Mouse (Mus musculus): Measurements from ENCODE around the gene Gm3285. TPM values are rescaled to one million over a fixed set of nuclear protein-coding genes. Genes with fewer than 3 reads are reported as not detected.

Gm3285 gene
- not detected in 2 replicates for total RNA-seq (2014; fragmentation: Nextera tagmentation)
- not detected in 2 replicates for total RNA-seq (2017)

DNA sequence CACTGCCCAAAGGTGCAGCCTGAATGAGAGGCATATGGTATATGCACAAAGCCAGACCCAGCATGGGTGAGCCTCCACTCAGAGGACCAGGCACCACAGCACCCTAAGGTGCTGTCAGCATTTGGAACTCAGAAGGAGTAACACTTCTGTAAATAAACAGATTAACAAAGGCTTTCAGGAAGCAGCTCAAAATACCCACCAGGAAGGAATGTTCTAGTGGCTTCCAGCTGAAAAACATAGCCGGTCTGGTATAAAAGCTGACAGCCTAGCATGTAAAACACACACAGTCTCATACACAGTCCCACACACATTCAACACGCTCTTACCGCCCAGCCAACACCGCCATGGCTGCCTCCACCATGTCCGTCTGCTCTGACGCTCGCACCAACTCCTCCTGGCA is at the start of gene Gm3285:
Gm3285 (plus strand) TSS at position 301 of the 400 bp plus-strand sequence.
- ATAC-seq (replicated peaks; ENCODE audit: low FRiP score, low TSS enrichment, poor library complexity, severe bottlenecking), result no peak

DNA sequence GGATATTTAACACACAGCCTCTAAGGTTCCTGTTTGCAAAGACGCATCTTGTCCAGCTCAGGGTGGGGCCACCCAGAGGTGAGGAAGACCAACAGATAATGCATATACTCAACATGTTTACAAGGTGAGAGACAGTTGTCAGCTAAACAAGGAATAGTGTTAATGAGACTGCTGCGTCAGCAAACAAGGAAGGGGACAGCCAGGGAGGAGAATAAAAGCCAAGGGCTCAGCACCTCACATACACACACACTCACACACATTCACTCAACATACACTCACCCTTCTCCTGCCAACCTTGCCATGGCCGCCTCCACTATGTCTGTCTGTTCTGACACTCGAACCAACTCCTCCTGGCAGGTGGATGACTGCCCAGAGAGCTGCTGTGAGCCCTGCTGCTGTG is 47.4 kb upstream of the Gm3285 start, which contains the start of gene Gm2696:
Gm2696 (plus strand) TSS at position 301 of the 400 bp plus-strand sequence.
- ATAC-seq (replicated peaks; ENCODE audit: low FRiP score, low TSS enrichment, poor library complexity, severe bottlenecking), result no peak

DNA sequence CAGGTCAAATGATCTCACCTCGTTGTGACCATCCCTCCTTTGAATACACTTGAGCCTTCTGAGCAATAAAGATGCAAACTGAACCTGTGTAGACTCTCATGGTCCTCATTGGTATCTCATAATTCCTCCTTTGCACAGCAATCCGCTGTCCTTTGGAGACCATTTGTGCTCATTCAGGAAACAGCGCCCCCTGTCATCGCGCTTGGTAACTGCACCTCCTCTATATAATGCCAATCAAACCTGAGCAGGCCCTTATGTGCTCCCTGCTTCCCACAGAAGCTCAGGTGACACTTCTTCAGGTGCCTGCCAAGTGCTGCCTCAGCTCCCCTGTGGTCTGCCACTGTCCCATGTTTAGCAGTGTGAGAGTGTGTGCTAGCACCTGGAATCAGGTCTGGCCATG is 46.3 kb upstream of the Gm3285 start:
- 0 out of 2 replicates have a peak, but pooled peaks have one; percentile 4 for ATAC-seq (replicated peaks; ENCODE audit: low FRiP score, low TSS enrichment, poor library complexity, severe bottlenecking)

DNA sequence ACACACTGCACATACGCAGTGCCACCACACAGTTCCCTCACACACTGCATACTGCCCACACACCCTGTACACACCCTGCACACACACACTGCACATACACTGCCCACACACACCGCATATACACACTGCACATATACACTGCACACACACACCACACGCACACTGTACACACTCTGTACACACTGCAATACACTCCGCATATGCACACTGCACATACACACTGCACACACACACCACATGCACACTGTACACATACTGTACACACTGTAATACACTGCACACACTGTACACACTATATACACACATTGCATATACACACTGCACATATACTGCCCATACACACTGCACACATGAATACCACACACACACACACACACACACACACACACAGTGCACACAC is 43.3 kb upstream of the Gm3285 start:
- ATAC-seq (replicated peaks; ENCODE audit: low FRiP score, low TSS enrichment, poor library complexity, severe bottlenecking), result no peak

DNA sequence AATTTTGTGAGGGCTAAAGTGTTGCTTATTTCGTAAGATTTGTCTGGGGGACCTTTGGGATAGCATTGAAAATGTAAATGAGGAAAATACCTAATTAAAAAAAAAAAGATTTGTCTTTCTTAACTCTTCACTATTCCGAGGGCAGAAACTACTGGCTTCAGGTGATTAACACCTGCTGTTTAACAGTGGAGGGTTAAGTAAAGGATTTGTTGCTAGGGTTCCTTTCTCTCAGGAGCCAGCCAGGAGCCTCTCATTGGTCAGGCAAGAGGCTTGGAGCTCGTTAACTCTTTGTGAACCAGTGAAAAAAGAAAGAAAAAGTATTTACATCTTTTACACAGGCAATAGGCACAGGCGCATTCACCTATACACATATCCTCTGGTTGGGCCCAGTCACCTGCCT is 42.6 kb upstream of the Gm3285 start:
- no peak for ATAC-seq (replicated peaks; ENCODE audit: low FRiP score, low TSS enrichment, poor library complexity, severe bottlenecking)

DNA sequence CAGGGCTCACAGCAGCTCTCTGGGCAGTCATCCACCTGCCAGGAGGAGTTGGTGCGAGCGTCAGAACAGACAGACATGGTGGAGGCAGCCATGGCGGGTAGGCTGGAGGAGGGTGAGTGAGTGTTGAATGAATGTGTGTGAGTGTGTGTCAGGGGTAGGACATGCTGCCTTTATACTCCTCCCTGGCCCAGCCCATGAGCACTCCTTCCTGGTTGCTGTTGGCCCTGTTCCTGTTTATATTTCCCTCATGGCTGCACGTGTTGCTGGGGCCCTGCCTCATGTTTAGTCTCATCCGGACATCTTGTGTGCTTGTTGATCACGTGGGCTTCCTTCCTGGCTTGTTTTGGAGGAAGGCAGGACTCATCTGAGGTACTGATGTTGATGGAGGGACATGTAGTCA is 34.8 kb upstream of the Gm3285 start, which contains the start of gene Krtap10-4:
Krtap10-4 (minus strand) TSS at position 145 of the 400 bp plus-strand sequence.
- no peak for ATAC-seq (replicated peaks; ENCODE audit: low FRiP score, low TSS enrichment, poor library complexity, severe bottlenecking)

DNA sequence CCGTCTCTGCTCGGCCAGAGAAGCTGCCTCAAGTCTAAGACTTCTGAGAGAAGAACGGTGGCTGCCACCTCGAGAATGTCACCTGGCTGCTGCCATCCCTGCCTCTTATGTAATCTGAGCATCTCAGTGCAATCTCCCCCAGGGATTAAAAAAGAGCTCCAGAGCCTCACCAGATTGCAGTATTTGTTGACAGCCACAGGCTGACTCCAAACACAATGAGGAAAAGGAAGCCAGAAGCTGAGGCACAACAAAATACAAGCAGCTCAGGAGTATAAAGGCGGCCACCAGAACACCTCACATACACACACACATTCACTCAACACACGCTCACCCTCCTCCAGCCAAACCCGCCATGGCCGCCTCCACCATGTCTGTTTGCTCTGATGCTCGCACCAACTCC is 26.1 kb upstream of the Gm3285 start, which contains the start of gene Krtap10-10:
Krtap10-10 (plus strand) TSS at position 301 of the 400 bp plus-strand sequence.
- ATAC-seq (replicated peaks; ENCODE audit: low FRiP score, low TSS enrichment, poor library complexity, severe bottlenecking), result no peak

DNA sequence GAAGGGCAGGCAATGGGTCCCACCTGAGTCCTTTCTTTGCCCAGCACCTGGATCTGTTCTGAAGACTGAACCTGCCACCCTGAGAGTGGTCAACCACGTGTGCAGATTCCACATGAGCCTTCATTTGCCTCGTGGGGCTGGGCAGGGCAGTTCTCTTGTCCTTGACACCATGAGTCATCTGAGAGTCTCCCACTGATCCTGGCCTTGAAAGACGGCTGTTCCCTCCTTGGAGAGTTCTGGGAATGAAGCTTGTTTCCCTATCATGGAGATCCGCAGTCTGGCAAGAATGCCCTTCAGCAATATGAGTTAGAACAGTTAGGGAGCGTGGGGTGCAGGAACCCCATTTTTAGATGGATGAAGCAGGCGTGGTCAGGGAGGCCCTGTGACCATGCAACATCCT is 22.8 kb upstream of the Gm3285 start:
- no peak for ATAC-seq (replicated peaks; ENCODE audit: low FRiP score, low TSS enrichment, poor library complexity, severe bottlenecking)

DNA sequence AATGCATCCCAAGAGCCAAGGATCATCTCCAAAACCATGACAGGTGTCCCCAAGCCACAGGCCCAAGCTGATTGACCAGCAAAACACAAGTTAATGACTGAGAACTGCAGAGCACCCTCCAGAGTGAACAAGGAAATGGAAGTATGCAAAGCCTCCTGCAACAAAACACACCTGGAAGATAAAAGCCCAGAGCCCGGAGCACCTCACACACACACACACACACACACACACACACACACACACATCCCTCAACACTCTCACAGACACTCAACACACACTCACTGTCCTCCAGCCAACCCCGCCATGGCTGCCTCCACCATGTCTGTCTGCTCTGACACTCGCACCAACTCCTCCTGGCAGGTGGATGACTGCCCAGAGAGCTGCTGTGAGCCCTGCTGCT is 15.3 kb upstream of the Gm3285 start, which contains the start of gene Gm36176:
Gm36176 (plus strand) TSS at position 301 of the 400 bp plus-strand sequence.
- ATAC-seq (replicated peaks; ENCODE audit: low FRiP score, low TSS enrichment, poor library complexity, severe bottlenecking), result no peak

DNA sequence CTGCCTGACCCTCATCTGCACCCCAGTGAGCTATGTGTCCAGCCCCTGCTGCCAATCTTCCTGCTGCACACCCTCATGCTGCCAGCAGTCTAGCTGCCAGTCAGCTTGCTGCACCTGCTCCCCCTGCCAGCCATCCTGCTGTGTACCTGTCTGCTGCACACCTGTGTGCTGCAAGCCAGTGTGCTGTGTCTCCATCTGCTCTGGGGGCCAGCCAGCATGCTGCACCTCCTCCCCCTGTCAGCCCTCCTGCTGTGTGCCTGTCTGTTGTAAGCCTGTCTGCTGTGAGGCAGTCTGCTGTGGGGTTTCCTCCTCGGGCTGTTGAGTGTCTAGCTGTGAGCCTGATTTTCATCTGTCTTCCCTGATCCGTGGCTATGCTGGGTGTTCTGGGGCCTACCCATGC is 14.8 kb upstream of the Gm3285 start:
- no peak for ATAC-seq (replicated peaks; ENCODE audit: low FRiP score, low TSS enrichment, poor library complexity, severe bottlenecking)

DNA sequence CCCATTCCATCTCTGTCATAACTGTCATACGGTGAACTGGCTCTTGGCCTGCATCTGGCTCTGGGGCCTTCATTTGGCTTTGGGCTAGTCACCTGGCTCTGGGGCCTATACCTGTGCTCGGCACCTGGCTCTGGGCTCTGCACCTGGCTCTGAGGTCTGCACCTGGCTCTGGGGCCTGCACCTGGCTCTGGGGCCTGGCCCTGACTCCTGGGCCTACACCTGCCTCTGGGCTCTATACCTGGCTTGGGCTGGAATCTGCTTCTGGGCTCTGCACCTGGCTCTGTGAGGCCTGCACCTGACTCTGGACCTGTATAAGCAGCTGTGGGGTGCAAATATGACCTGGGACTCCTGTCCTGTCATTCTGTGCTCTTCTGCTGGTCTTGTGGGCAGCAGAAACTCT is 14.2 kb upstream of the Gm3285 start:
- ATAC-seq (replicated peaks; ENCODE audit: low FRiP score, low TSS enrichment, poor library complexity, severe bottlenecking), result no peak

DNA sequence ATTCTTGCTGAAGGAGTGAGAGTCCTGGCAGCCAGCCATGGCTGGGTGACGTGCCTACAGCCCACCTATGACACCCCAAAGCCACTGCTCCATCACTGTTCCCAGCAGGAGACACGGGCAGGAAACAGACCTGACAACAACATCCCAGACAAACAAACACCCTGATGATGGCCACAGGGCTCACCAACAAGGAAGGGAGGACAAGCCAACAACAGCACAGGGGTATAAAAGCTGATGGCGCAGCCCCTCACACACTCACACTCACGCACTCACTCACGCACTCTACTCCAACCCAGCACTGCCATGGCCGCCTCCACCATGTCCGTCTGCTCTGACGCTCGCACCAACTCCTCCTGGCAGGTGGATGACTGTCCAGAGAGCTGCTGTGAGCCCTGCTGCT is 9.2 kb upstream of the Gm3285 start, which contains the start of gene Gm10318:
Gm10318 (plus strand) TSS at position 301 of the 400 bp plus-strand sequence.
- no peak for ATAC-seq (replicated peaks; ENCODE audit: low FRiP score, low TSS enrichment, poor library complexity, severe bottlenecking)

DNA sequence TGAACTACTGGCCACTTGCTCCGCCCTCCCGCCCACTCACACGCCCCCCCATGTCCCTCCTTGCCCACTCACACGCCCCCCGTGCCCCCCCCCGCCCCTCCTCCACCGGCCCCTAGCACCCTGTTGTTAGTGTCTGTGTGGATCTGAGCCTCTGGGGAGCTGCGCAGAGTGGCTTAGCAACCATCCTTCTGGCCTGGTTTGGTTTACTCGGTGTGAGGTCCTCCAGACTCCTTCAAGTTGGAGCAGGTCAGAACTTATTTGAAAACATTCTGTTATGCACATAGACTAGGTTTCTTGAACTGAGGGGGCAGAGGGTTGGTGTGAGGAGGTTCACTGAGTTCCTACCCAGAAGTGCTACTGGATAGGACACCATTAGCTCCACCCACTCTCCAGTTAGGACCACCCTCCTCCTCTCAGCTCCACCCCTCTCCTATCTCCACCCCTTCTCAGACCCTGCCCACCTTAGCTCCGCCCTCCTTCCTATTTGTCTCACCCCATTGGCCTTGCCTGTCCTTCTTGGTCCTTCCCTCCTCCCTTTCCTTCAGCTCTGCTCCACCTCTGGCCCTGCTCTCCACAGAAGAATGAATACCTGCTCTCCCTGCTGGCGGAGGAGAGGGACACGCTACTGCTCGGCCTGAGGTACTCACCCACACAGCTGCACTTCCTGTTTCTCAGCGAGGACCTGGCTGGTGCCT is 2.4 kb downstream of the Gm3285 start:
- peak; percentile 99 for ATAC-seq (replicated peaks; ENCODE audit: low FRiP score, low TSS enrichment, poor library complexity, severe bottlenecking)

DNA sequence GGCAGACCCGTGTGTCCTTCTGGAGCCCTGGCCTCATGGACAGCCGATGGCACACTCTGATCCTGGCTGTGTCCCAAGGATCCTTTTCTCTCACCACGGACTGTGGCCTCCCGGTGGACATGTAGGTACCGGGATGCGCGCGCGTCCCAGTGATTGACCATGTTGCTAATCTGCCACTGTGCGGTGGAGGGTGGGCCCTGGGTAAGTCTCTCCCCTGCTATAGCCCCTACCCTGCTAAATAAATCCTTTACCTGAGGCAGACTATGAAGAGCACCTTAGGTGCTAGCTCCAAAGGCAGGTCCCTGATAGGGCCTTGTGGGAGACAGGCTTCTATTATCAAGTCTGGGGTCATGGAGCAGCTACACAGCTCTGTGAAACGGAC is 3.0 kb downstream of the Gm3285 start:
- ATAC-seq (replicated peaks; ENCODE audit: low FRiP score, low TSS enrichment, poor library complexity, severe bottlenecking), result no peak

DNA sequence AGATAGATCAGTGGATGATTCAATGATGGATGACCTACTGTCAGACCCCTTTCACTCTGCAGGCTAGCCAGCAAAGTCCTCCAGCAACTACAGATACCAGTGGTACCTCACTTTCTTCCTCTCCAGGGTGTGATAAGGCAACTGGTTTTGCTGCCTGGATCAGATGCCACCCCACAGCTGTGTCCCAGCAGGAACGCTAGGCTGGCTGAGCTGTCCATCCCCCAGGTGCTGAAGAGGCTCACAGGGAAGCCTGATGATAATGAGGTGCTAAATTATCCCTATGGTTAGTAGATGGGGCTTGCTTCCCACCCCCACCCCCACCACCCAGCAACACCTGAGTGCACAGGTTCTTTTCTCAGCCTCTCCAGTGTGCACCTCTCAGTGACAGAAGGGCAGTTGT is 5.8 kb downstream of the Gm3285 start:
- ATAC-seq (replicated peaks; ENCODE audit: low FRiP score, low TSS enrichment, poor library complexity, severe bottlenecking), result no peak

DNA sequence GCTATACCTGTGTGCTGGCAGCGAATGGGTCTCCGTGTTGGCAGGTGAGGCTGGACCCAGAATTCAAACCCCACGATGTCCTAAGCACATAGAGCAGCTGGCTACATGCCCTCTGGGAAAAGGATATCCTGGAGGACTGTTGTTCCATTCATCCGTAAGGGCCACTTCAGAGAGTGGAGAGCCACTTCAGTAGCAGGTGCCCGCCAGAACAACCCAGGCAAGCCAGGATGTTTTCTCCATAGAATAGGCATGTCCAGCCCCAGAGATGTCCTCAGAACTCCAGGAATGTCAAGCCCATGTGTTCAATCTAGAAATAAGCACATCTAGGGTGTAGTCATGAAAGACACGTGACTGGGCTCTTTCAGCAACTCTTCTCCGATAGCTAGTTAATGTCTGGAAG is 7.9 kb downstream of the Gm3285 start:
- no peak for ATAC-seq (replicated peaks; ENCODE audit: low FRiP score, low TSS enrichment, poor library complexity, severe bottlenecking)

DNA sequence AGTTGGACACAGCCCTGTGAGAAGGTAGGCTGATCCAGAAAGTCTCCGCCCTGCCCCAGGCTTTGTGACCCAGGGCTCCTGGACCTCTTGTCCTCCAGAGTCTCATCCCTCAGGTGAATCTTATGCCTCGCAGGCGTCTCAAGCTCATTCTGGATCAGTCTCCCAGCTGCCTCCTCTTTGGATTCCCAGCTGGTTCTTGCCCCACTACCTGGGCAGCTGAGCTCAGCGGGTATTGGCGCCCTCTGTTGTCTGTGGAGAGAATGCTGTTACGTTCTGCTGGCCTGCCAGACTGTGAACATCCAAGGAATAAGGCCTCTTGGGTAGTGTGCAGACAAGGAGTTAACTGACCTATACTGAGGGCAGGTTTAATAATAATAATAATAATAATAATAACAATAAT is 17.2 kb downstream of the Gm3285 start:
- no peak for ATAC-seq (replicated peaks; ENCODE audit: low FRiP score, low TSS enrichment, poor library complexity, severe bottlenecking)

DNA sequence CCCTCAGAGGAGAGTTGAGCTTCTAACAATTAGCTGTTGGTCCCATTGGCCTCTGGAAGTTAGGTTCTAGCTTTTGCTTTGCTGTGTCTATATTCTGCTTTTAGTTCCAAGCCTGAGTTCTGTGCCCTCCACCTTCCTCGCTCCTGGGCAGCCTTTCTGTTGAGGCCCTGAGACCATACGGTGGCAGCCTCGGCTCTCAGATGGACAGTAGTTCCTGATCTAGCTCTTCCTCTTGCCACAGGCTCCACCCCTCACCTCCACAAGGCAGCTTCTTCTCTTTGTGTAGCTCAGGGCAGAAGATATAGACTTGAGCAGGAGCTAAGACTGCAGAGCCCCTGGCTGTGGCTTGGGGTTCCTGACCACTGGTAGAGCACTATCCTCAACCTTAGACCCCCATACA is 18.5 kb downstream of the Gm3285 start:
- ATAC-seq (replicated peaks; ENCODE audit: low FRiP score, low TSS enrichment, poor library complexity, severe bottlenecking), result no peak

DNA sequence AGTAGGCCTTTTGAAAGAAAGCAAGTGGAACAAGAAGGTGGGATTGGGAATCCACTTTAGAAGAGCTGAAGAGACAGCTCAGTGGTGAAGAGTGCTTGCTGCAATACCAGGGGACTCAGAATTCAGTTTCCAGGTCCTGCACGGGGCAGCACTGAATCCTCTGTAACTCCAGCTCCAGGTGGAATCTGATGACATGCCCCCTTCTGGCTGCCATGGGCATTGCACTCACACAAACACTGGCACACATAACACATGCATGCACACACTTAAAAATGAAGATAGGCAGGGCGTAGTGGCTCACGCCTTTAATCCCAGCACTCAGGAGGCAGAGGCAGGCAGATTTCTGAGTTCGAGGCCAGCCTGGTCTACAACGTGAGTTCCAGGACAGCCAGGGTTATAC is 20.8 kb downstream of the Gm3285 start:
- ATAC-seq (replicated peaks; ENCODE audit: low FRiP score, low TSS enrichment, poor library complexity, severe bottlenecking), result no peak

DNA sequence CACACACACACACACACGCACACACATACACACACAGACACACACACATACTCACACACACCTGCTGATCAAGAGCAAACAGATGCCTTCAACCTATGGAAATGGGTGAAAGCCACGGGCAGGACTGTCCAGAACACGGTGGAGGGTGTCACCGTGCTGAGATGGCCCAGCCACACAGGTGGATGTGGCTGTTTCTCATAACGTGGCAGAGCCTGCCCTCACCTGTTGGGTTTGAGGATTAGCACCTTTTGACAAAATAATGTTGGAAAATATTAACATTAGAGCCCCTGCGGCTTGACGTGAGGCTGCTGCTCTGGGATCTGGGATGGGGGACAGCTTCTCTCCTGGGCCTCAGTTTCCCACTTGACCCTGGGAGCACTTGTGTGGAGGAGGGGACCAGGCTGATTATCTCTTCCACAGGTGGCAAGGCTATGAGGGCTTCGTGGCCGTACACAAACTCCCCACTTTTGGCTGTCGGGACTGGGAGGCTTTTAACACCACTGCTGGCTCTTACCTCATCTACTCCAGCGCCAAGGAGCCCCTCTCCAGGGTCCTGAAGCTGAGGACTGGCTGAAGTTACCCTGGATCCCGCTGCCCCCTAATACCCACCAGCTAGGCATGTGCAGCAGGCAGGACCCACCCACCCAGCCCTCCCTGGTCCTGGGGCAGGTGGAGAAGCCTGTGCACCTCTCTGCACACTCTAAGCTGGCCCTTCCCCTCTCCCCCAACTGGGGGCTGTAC is 24.4 kb downstream of the Gm3285 start:
- ATAC-seq (replicated peaks; ENCODE audit: low FRiP score, low TSS enrichment, poor library complexity, severe bottlenecking), result no peak
